15 mouse cellular contexts compared by ENCODE assay signal in the genomic region with DNA sequence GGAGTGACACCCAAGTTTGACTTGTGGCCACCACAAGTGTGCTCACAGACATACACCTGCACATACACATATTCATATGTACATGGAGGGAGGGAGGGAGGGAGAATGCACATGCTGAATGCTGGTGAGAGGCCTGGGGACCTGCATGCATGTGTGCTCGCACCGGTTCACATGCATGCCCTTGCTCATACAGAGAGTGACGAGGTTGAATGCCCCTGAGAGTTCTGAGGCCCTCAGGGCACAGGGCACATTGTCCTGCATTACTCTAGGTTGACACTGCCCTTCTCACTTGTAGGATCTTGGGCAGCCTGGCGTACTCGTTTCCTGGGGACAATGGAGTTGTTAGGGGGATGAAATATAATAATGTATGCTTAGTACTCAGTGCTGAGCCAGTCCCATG. TPM values are rescaled to one million over a fixed set of nuclear protein-coding genes. Genes with fewer than 3 reads are reported as not detected.
DNase-seq lines count a peak whose midpoint lies in the region; ATAC-seq and TF ChIP-seq lines count a peak whose summit lies in the region.
"Had no signal": no experiment of that assay in that cellular context is flagged by ENCODE, and none has a peak within 500 bp of the region (broad histone marks: within the 10 kb centered on the region; RNA-seq: fewer than 3 reads in every experiment).

No protein-coding gene starts in this region.

- no peak for TF ChIP-seq CTCF in kidney, adult 2 months (conservative IDR thresholded peaks at IDR 0.05; ENCODE audit: insufficient read depth, insufficient read length, low read depth, low read length)
- TF ChIP-seq CTCF in CH12.LX (conservative IDR thresholded peaks at IDR 0.05 in 1 of 2, IDR thresholded peaks at IDR 0.05 in 1 of 2; ENCODE audit: low read depth in 2 of 2, low read length in 2 of 2), result no peak

- H3K4me3 ChIP-seq in heart, embryonic 13.5 days, result no peak overlapping the region
- no peak overlapping the region for H3K4me3 ChIP-seq in kidney, adult 2 months (ENCODE audit: insufficient read depth, low read depth, low read length)
- peak overlapping the region in 1 of 3 experiments; percentile 17 for H3K4me3 ChIP-seq in CH12.LX (replicated peaks in 1 of 3; ENCODE audit: low read depth in 2 of 3, low read length in 2 of 3, poor library complexity in 1 of 3)
- peak overlapping the region; percentile 57 for H3K4me3 ChIP-seq in liver, embryonic 13.5 days (replicated peaks)
- H3K4me3 ChIP-seq: heart, embryonic 12.5 days; limb, embryonic 12.5 days; neural tube, embryonic 12.5 days had no signal

- in situ Hi-C loops in CH12.LX (cut with MboI; ENCODE audit: low pct_ligation_motif_present, low pct_unique_long_range_greater_than_20kb, low sequenced_read_pairs), result loop anchor here (5.0 kb wide), 1 partner anchor 35 kb away; no protein-coding TSS in a partner anchor

- peak overlapping the region; percentile 9; the same call in 1 of the 2 replicates for H3K27ac ChIP-seq in heart, embryonic 13.5 days (replicated peaks)
- H3K27ac ChIP-seq in kidney, adult 2 months (ENCODE audit: insufficient read depth, low read depth, low read length), result peak overlapping the region; percentile 33; the same call in 1 of the 2 replicates
- H3K27ac ChIP-seq in CH12.LX (ENCODE audit: insufficient read depth, low read depth), result peak overlapping the region; percentile 91
- H3K27ac ChIP-seq in liver, embryonic 13.5 days, result peak overlapping the region; percentile 94
- H3K27ac ChIP-seq: neural tube, embryonic 12.5 days had no signal

- H3K9me3 ChIP-seq in heart, embryonic 13.5 days, result no peaks in the 10 kb centered on the region
- H3K9me3 ChIP-seq in CH12.LX (replicated peaks; ENCODE audit: low read length), result no peaks in the 10 kb centered on the region
- H3K9me3 ChIP-seq in liver, embryonic 13.5 days (replicated peaks), result no peaks in the 10 kb centered on the region
- H3K9me3 ChIP-seq: heart, embryonic 12.5 days; limb, embryonic 12.5 days; neural tube, embryonic 12.5 days had no signal

- no peak for TF ChIP-seq POLR2A in kidney, adult 2 months (IDR thresholded peaks at IDR 0.05; ENCODE audit: low read depth, low read length)
- no peak for TF ChIP-seq POLR2A in CH12.LX (IDR thresholded peaks at IDR 0.05; ENCODE audit: low read depth, low read length)

- H3K9ac ChIP-seq in heart, embryonic 13.5 days, result peak overlapping the region; percentile 38; the same call in 1 of the 2 replicates
- peak overlapping the region; percentile 37; the same call in 1 of the 2 replicates for H3K9ac ChIP-seq in CH12.LX (ENCODE audit: insufficient read depth, low read depth)
- peak overlapping the region; percentile 77 for H3K9ac ChIP-seq in liver, embryonic 13.5 days
- H3K9ac ChIP-seq: limb, embryonic 12.5 days; neural tube, embryonic 12.5 days had no signal

- no peaks in the 10 kb centered on the region for H3K27me3 ChIP-seq in heart, embryonic 13.5 days (replicated peaks)
- no peaks in the 10 kb centered on the region for H3K27me3 ChIP-seq in kidney, adult 2 months (replicated peaks; ENCODE audit: control insufficient read depth, insufficient read depth, low read length)
- no peaks in the 10 kb centered on the region for H3K27me3 ChIP-seq in CH12.LX (replicated peaks)
- H3K27me3 ChIP-seq in liver, embryonic 13.5 days, result no peaks in the 10 kb centered on the region
- H3K27me3 ChIP-seq: heart, embryonic 12.5 days; limb, embryonic 12.5 days; neural tube, embryonic 12.5 days had no signal

- no peak for DNase-seq in heart, postnatal 14 days
- DNase-seq in kidney, adult 2 months, result no peak
- no peak for DNase-seq in kidney, postnatal 4 days
- no peak for DNase-seq in CH12.LX (ENCODE audit: extremely low read depth)
- no peak for DNase-seq in liver, embryonic 13.5 days
- DNase-seq in layer of hippocampus, postnatal 36 days, result no peak
- DNase-seq: adrenal gland, postnatal 36 days; cerebellum, adult 2 months; gastrocnemius, postnatal 10 days had no signal

- no peak for TF ChIP-seq RAD21 in CH12.LX (IDR thresholded peaks at IDR 0.05; ENCODE audit: low read depth, low read length)

- no peaks in the 10 kb centered on the region for H3K36me3 ChIP-seq in heart, embryonic 13.5 days
- no peaks in the 10 kb centered on the region for H3K36me3 ChIP-seq in kidney, adult 2 months (ENCODE audit: control insufficient read depth, insufficient read depth, low read length)
- peaks cover 0 to 16% of the 10 kb centered on the region in 2 experiments for H3K36me3 ChIP-seq in CH12.LX (replicated peaks in 1 of 2; ENCODE audit: control insufficient read depth in 1 of 2, insufficient read depth in 1 of 2, low read length in 1 of 2)
- H3K36me3 ChIP-seq in liver, embryonic 13.5 days, result no peaks in the 10 kb centered on the region
- H3K36me3 ChIP-seq: neural tube, embryonic 12.5 days had no signal

- 84% methylated on average over 5 of the region's 5 CpGs for WGBS in heart, embryonic 13.5 days
- WGBS in kidney, adult 2 months, result 30% methylated on average over 5 of the region's 5 CpGs
- WGBS in liver, embryonic 13.5 days (ENCODE audit: insufficient replicate concordance), result 78% methylated on average over 5 of the region's 5 CpGs

- peaks cover 100% of the 10 kb centered on the region for H3K4me1 ChIP-seq in heart, embryonic 13.5 days
- H3K4me1 ChIP-seq in kidney, adult 2 months (ENCODE audit: control insufficient read depth, insufficient read depth, low read length), result peaks cover 65% of the 10 kb centered on the region
- peaks cover 59 to 98% of the 10 kb centered on the region in 2 experiments for H3K4me1 ChIP-seq in CH12.LX (ENCODE audit: control insufficient read depth in 1 of 2, insufficient read depth in 2 of 2)
- peaks cover 100% of the 10 kb centered on the region for H3K4me1 ChIP-seq in liver, embryonic 13.5 days (replicated peaks)

- intact Hi-C loops in heart, postnatal 14 days (cut with DNase I), result no loop called here

- peaks cover 72% of the 10 kb centered on the region for H3K79me2 ChIP-seq in CH12.LX (replicated peaks; ENCODE audit: control insufficient read depth, extremely low read depth, insufficient read depth, poor library complexity, severe bottlenecking)

- dilution Hi-C loops in CH12.LX (cut with MboI; ENCODE audit: extremely low pct_ligation_motif_present, extremely low pct_unique_long_range_greater_than_20kb, low sequenced_read_pairs), result no loop called here

- no peak for ATAC-seq in heart, embryonic 13.5 days (ENCODE audit: extremely low read depth, insufficient number of reproducible peaks, low FRiP score, low TSS enrichment)
- ATAC-seq in liver, embryonic 13.5 days (ENCODE audit: low read depth), result no peak
- ATAC-seq in inflammation-experienced regulatory T-cells, adult 6 months, result no peak
- ATAC-seq: hindbrain, postnatal 0 days had no signal

- no peak overlapping the region for H3K4me2 ChIP-seq in heart, embryonic 13.5 days
- peak overlapping the region; percentile 89; the same call in 1 of the 2 replicates for H3K4me2 ChIP-seq in CH12.LX (ENCODE audit: insufficient read depth, low read depth, poor library complexity, severe bottlenecking)
- peak overlapping the region; percentile 80 for H3K4me2 ChIP-seq in liver, embryonic 13.5 days
- H3K4me2 ChIP-seq: limb, embryonic 12.5 days; neural tube, embryonic 12.5 days had no signal

- TF ChIP-seq EP300 in CH12.LX (IDR thresholded peaks at IDR 0.05; ENCODE audit: low read length), result peak; percentile 47; the same call in 1 of the 2 replicates

TF ChIP-seq in CH12.LX, 34 proteins besides CTCF, POLR2A, EP300 and RAD21:
- TF ChIP-seq IRF4 (IDR thresholded peaks at IDR 0.05; ENCODE audit: low read depth, low read length), result peak; percentile 49; the same call in 1 of the 2 replicates
- 0 out of 2 replicates have a peak, but pooled peaks have one; percentile 40 for TF ChIP-seq MYC (IDR thresholded peaks at IDR 0.05; ENCODE audit: low read depth, low read length)
- 0 out of 2 replicates have a peak, but pooled peaks have one; percentile 6 for TF ChIP-seq UBTF (IDR thresholded peaks at IDR 0.05; ENCODE audit: low read depth, low read length)
- peak; percentile 60 for TF ChIP-seq ETS1 (conservative IDR thresholded peaks at IDR 0.05; ENCODE audit: low read depth, low read length)
- TF ChIP-seq TCF12 (IDR thresholded peaks at IDR 0.05; ENCODE audit: low read depth, low read length), result 0 out of 2 replicates have a peak, but pooled peaks have one; percentile 34
- no peak for TF ChIP-seq ZNF384 (IDR thresholded peaks at IDR 0.05; ENCODE audit: low read depth, low read length)
- TF ChIP-seq MEF2A (IDR thresholded peaks at IDR 0.05; ENCODE audit: borderline replicate concordance, low read depth, low read length), result no peak
- TF ChIP-seq BHLHE40 (IDR thresholded peaks at IDR 0.05; ENCODE audit: low read depth, low read length), result peak; percentile 90

RNA-seq across cellular contexts. Expression of a gene that starts 23.4 kb away (rescaled TPM):
- 25.1 and 25.7 TPM in 2 replicates for polyA plus RNA-seq in heart, embryonic 13.5 days (2015; fragmentation: Nextera tagmentation; extraction: Ambion mirVana)
- 10 to 100 TPM; 53.9 to 59.4 TPM for total RNA-seq in heart, postnatal 14 days (2021)
- polyA plus RNA-seq in kidney, adult 2 months (2012; rRNA removed), result 37.8 and 42.6 TPM in 2 replicates
- total RNA-seq in CH12.LX (2012; rRNA removed) (9.6 and 11.1 TPM in 2 replicates), CH12.LX (2014; rRNA removed) (2.0 and 3.7 TPM in 2 replicates)
- polyA plus RNA-seq in CH12.LX (2012; ENCODE audit: insufficient read length, low read depth), result 31.9 and 45.8 TPM in 2 replicates
- 4.5 TPM in 2 replicates for polyA plus RNA-seq in liver, embryonic 13.5 days (2015; fragmentation: Nextera tagmentation; extraction: Ambion mirVana)
- total RNA-seq in layer of hippocampus, postnatal 36 days (2021), result 10 to 100 TPM; 88.1 to 94.5 TPM
- 10 to 100 TPM; 24.5 to 30.1 (median 26.1) TPM for polyA plus RNA-seq in inflammation-experienced regulatory T-cells, adult 6 months (2017; shearing (Covaris generic))

Comparison
In these comparisons a context has a peak if more than half of its experiments do, and no peak if none do; other contexts are left out.
1. H3K27ac ChIP-seq: peak in every context shown above with its lines; median percentile 94 in liver, embryonic 13.5 days; 91 in CH12.LX; 33 in kidney, adult 2 months; 9 in heart, embryonic 13.5 days.